ENCODE assay signal across 8 mouse cellular contexts in genomic region chr10:80798150-80799006, GRCm38 (mm10). TPM values are rescaled to one million over a fixed set of nuclear protein-coding genes. Genes with fewer than 3 reads are reported as not detected.
DNase-seq lines count a peak whose midpoint lies in the region; ATAC-seq and TF ChIP-seq lines count a peak whose summit lies in the region.

TSS of gene Sf3a2 (plus strand) at chr10:80798198.
TSS of gene Plekhj1 (minus strand) at chr10:80798626.

- H3K27ac ChIP-seq in embryonic facial prominence, embryonic 13.5 days: peak within 1 kb of the TSS; percentile 97
- peak within 1 kb of the TSS; percentile 97 for H3K27ac ChIP-seq in kidney, adult 2 months (ENCODE audit: insufficient read depth, low read depth, low read length)
- peak within 1 kb of the TSS; percentile 97 for H3K27ac ChIP-seq in limb, embryonic 12.5 days
- H3K27ac ChIP-seq in midbrain, embryonic 15.5 days: peak within 1 kb of the TSS; percentile 92
- peak within 1 kb of the TSS; percentile 100 for H3K27ac ChIP-seq in spleen, adult 2 months (ENCODE audit: insufficient read depth, low read length)

- peak within 1 kb of the TSS; percentile 99 for H3K9ac ChIP-seq in embryonic facial prominence, embryonic 13.5 days
- H3K9ac ChIP-seq in limb, embryonic 12.5 days (replicated peaks): peak within 1 kb of the TSS; percentile 99
- H3K9ac ChIP-seq in midbrain, embryonic 15.5 days: peak within 1 kb of the TSS; percentile 99

- H3K4me1 ChIP-seq in embryonic facial prominence, embryonic 13.5 days: peaks cover 27% of the 10 kb centered on the region
- peaks cover 10% of the 10 kb centered on the region; the same call in 1 of the 2 replicates for H3K4me1 ChIP-seq in kidney, adult 2 months (ENCODE audit: control insufficient read depth, insufficient read depth, low read length)
- peaks cover 23% of the 10 kb centered on the region for H3K4me1 ChIP-seq in limb, embryonic 12.5 days (replicated peaks)
- peaks cover 33% of the 10 kb centered on the region for H3K4me1 ChIP-seq in midbrain, embryonic 15.5 days
- H3K4me1 ChIP-seq in spleen, adult 2 months (ENCODE audit: control insufficient read depth, insufficient read depth, insufficient read length): peaks cover 4% of the 10 kb centered on the region; the same call in 1 of the 2 replicates

- 0 out of 2 replicates have a peak, but pooled peaks have one; percentile 2 for TF ChIP-seq CTCF in kidney, adult 2 months (conservative IDR thresholded peaks at IDR 0.05; ENCODE audit: insufficient read depth, insufficient read length, low read depth, low read length)
- TF ChIP-seq CTCF in spleen, adult 2 months (IDR thresholded peaks at IDR 0.05; ENCODE audit: extremely low read depth, insufficient read depth, insufficient read length, insufficient replicate concordance): no peak

- peak within 1 kb of the TSS; percentile 83 for H3K4me2 ChIP-seq in embryonic facial prominence, embryonic 13.5 days
- H3K4me2 ChIP-seq in limb, embryonic 12.5 days: peak within 1 kb of the TSS; percentile 78
- peak within 1 kb of the TSS; percentile 92 for H3K4me2 ChIP-seq in midbrain, embryonic 15.5 days

- no peaks in the 10 kb centered on the region for H3K9me3 ChIP-seq in embryonic facial prominence, embryonic 13.5 days
- no peaks in the 10 kb centered on the region for H3K9me3 ChIP-seq in limb, embryonic 12.5 days
- no peaks in the 10 kb centered on the region for H3K9me3 ChIP-seq in midbrain, embryonic 15.5 days

- WGBS in embryonic facial prominence, embryonic 13.5 days: under 1% methylated on average over 104 of the region's 104 CpGs
- whole genome bisulfite sequencing in kidney, adult 2 months: under 1% methylated on average over 104 of the region's 104 CpGs
- under 1% methylated on average over 104 of the region's 104 CpGs for WGBS in limb, embryonic 12.5 days
- WGBS in midbrain, embryonic 15.5 days: under 1% methylated on average over 104 of the region's 104 CpGs
- under 1% methylated on average over 104 of the region's 104 CpGs for WGBS in spleen, adult 2 months

- no peaks in the 10 kb centered on the region for H3K27me3 ChIP-seq in embryonic facial prominence, embryonic 13.5 days
- H3K27me3 ChIP-seq in kidney, adult 2 months (replicated peaks; ENCODE audit: control insufficient read depth, insufficient read depth, low read length): no peaks in the 10 kb centered on the region
- no peaks in the 10 kb centered on the region for H3K27me3 ChIP-seq in limb, embryonic 12.5 days
- no peaks in the 10 kb centered on the region for H3K27me3 ChIP-seq in midbrain, embryonic 15.5 days (replicated peaks)
- no peaks in the 10 kb centered on the region for H3K27me3 ChIP-seq in spleen, adult 2 months (ENCODE audit: control insufficient read depth, insufficient read depth, low read length)

- H3K36me3 ChIP-seq in embryonic facial prominence, embryonic 13.5 days: peaks cover 63% of the 10 kb centered on the region
- H3K36me3 ChIP-seq in kidney, adult 2 months (ENCODE audit: control insufficient read depth, insufficient read depth, low read length): no peaks in the 10 kb centered on the region
- H3K36me3 ChIP-seq in limb, embryonic 12.5 days: peaks cover 70% of the 10 kb centered on the region
- peaks cover 43% of the 10 kb centered on the region for H3K36me3 ChIP-seq in midbrain, embryonic 15.5 days (replicated peaks)
- peaks cover 29% of the 10 kb centered on the region for H3K36me3 ChIP-seq in spleen, adult 2 months (ENCODE audit: control insufficient read depth, insufficient read depth, low read length)

- peak; percentile 80 for ATAC-seq in embryonic facial prominence, embryonic 13.5 days (ENCODE audit: insufficient number of reproducible peaks, insufficient read depth, low FRiP score, low TSS enrichment, low read depth)
- ATAC-seq in limb, embryonic 12.5 days (ENCODE audit: insufficient number of reproducible peaks, insufficient read depth, low FRiP score, low TSS enrichment, low read depth): peak; percentile 87
- peak; percentile 93 for ATAC-seq in midbrain, embryonic 15.5 days (replicated peaks)

- H3K4me3 ChIP-seq in embryonic facial prominence, embryonic 13.5 days: peak within 1 kb of the TSS; percentile 93
- H3K4me3 ChIP-seq in kidney, adult 2 months (ENCODE audit: insufficient read depth, low read depth, low read length): peak within 1 kb of the TSS; percentile 69
- H3K4me3 ChIP-seq in limb, embryonic 12.5 days (replicated peaks): peak within 1 kb of the TSS; percentile 89
- H3K4me3 ChIP-seq in midbrain, embryonic 15.5 days: peak within 1 kb of the TSS; percentile 97
- H3K4me3 ChIP-seq in spleen, adult 2 months (ENCODE audit: extremely low read depth, insufficient read depth, insufficient read length): peak within 1 kb of the TSS; percentile 94

- peak; percentile 98 for DNase-seq in 3134 (ENCODE audit: extremely low read depth, insufficient read length, low spot score)
- DNase-seq in adrenal gland, postnatal 36 days: peak; percentile 95 to 96
- DNase-seq in heart, adult 18-20 months: peak; percentile 97 to 98
- peak; percentile 97 for DNase-seq in kidney, adult 2 months
- peak; percentile 93 to 96 for DNase-seq in spleen, adult 2 months (ENCODE audit: low read depth in 1 of 2, low spot score in 2 of 2)

- TF ChIP-seq POLR2A in kidney, adult 2 months (IDR thresholded peaks at IDR 0.05; ENCODE audit: low read depth, low read length): no peak
- TF ChIP-seq POLR2A in spleen, adult 2 months (IDR thresholded peaks at IDR 0.05; ENCODE audit: low read depth, low read length): no peak; the same call in 1 of the 2 replicates

RNA-seq across cellular contexts. Expression of gene Sf3a2, which starts in this region (rescaled TPM):
- 10 to 100 TPM; 51.4 to 55.6 TPM for total RNA-seq in adrenal gland, postnatal 36 days (2021)
- polyA plus RNA-seq in embryonic facial prominence, embryonic 13.5 days (2015; fragmentation: Nextera tagmentation; extraction: Ambion mirVana): 75.6 and 78.9 TPM in 2 replicates
- 10 to 100 TPM; 28.6 to 28.7 TPM for total RNA-seq in heart, adult 18-20 months (2021)
- polyA plus RNA-seq in kidney, adult 2 months (2012; rRNA removed): 22.6 and 23.1 TPM in 2 replicates
- 63.0 and 72.8 TPM in 2 replicates for polyA plus RNA-seq in limb, embryonic 12.5 days (2016; fragmentation: Nextera tagmentation; extraction: Ambion mirVana)
- 60.3 and 62.6 TPM in 2 replicates for polyA plus RNA-seq in midbrain, embryonic 15.5 days (2015; fragmentation: Nextera tagmentation; extraction: Ambion mirVana)
- polyA plus RNA-seq in spleen, adult 2 months (2012; rRNA removed): 38.7 and 54.3 TPM in 2 replicates

RNA-seq across cellular contexts. Expression of gene Plekhj1, which starts in this region (rescaled TPM):
- total RNA-seq in adrenal gland, postnatal 36 days (2021): 10 to 100 TPM; 84.6 to 86.8 TPM
- 118 and 125 TPM in 2 replicates for polyA plus RNA-seq in embryonic facial prominence, embryonic 13.5 days (2015; fragmentation: Nextera tagmentation; extraction: Ambion mirVana)
- total RNA-seq in heart, adult 18-20 months (2021): 10 to 100 TPM; 30.7 to 32.4 TPM
- polyA plus RNA-seq in kidney, adult 2 months (2012; rRNA removed): 36.9 and 39.3 TPM in 2 replicates
- polyA plus RNA-seq in limb, embryonic 12.5 days (2016; fragmentation: Nextera tagmentation; extraction: Ambion mirVana): 132 and 144 TPM in 2 replicates
- 130 and 147 TPM in 2 replicates for polyA plus RNA-seq in midbrain, embryonic 15.5 days (2015; fragmentation: Nextera tagmentation; extraction: Ambion mirVana)
- polyA plus RNA-seq in spleen, adult 2 months (2012; rRNA removed): 71.8 and 97.5 TPM in 2 replicates

Comparison
In these comparisons a context has a peak if more than half of its experiments do, and no peak if none do; other contexts are left out.
1. Peak in every context shown above with its lines: DNase-seq, ATAC-seq, H3K4me3 ChIP-seq and H3K27ac ChIP-seq.